Mouse (Mus musculus) bone marrow macrophage, adult 2 months (primary cell): ENCODE data around the gene Ints5. TPM values are rescaled to one million over a fixed set of nuclear protein-coding genes. Genes with fewer than 3 reads are reported as not detected.

Experiments used
- H3K27ac ChIP-seq: 2 replicates; pipeline ENCODE4 v1.5.1; 2012; ENCODE audit warnings: low read depth, low read length; ENCODE audit not compliant: insufficient read depth
- H3K4me1 ChIP-seq: 2 replicates; pipeline ENCODE4 v1.6.1; 2012; ENCODE audit warnings: low read length; ENCODE audit not compliant: control insufficient read depth, insufficient read depth
- H3K4me3 ChIP-seq: 2 replicates; pipeline ENCODE4 v1.5.1; 2012; ENCODE audit warnings: mild to moderate bottlenecking, low read length, moderate library complexity; ENCODE audit not compliant: insufficient read depth
- CTCF ChIP-seq: IDR thresholded peaks from 2 replicates; pipeline ENCODE4 v1.5.1; 2012; ENCODE audit warnings: low read depth, mild to moderate bottlenecking, low read length, moderate library complexity
- POLR2A ChIP-seq: IDR thresholded peaks from 2 replicates; pipeline ENCODE4 v1.6.1; 2012; ENCODE audit warnings: mild to moderate bottlenecking, low read depth, low read length, borderline replicate concordance
- polyA plus RNA-seq: library from polyadenylated mRNA; stranded (reverse); fragments of >200 nt; gene quantifications from 2 replicates; pipeline ENCODE4 v1.2.4, GENCODE M21; 2012; ENCODE audit not compliant: missing spikeins, insufficient read depth, insufficient read length

Ints5 gene
- polyA plus RNA-seq, 1 experiment, result 11.5 TPM

DNA sequence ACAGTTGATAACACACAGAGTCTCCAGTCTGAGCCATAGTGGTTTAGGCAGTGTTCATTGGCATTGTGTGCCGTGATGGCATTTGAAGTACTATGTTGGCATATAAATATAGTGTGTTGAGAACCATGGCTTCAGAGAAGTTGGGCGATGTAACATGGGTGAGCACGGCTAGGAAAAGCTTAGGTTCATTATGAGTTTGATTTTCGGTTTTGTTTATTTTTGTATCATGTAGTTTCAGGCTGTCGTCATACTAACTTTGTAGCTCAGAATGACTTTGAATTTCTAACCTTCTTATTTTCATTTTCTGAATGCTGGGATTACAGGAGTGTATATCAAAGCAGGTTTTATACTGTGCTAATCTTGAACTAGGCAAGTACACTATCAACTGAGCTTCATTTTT, 10.6 kb downstream of the Ints5 start:
- Histone ChIP-seq H3K4me3 (no peak overlapping the region), H3K27ac (no peak overlapping the region), H3K4me1 (peaks cover 5% of the 10 kb centered on the region)
- TF ChIP-seq POLR2A, result no peak
- TF ChIP-seq CTCF, result no peak

DNA sequence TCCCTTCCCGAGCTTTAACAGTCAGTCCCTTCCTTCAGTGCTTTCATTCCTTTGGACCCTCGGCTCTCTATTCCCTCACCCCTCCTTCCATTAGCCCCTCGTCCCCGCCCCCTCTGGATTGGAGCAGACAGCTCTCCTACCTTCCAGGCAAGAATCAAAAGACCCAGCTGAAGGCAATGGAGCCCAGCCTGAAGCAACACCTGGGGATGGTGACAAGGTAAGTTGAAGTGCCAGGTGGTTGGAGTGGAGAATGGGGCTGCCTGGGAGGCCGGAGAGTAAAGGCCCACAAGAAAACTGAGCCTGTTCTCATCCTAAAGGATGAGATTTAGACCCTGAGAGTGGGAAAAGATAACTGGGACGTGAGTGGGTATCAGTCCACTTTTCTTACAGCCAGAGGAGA, 15.7 kb downstream of the Ints5 start:
- Histone ChIP-seq H3K27ac (no peak overlapping the region), H3K4me1 (no peaks in the 10 kb centered on the region), H3K4me3 (no peak overlapping the region)
- TF ChIP-seq POLR2A, result no peak
- no peak for TF ChIP-seq CTCF

DNA sequence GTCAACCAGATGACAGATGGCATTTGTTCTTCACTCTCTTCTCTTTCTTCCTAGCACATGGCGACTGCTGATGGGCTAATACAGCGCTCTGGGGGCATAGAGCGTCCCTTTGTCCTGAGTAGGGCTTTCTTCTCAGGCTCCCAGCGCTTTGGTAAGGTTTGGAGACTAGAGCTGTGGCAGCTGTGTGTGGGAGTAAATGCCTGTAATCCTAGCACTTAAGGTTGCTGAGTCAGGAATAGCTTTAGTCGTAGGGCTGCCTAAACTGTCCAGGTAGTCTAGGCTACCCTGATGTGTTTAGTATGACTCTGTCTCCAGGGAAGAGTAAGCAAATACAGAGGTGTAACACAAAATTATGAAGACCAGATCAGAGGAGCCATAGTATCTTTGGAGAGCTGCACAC, 19.0 kb downstream of the Ints5 start:
- Histone ChIP-seq H3K27ac (no peak overlapping the region), H3K4me3 (no peak overlapping the region), H3K4me1 (no peaks in the 10 kb centered on the region)
- TF ChIP-seq CTCF (no peak), POLR2A (no peak)

DNA sequence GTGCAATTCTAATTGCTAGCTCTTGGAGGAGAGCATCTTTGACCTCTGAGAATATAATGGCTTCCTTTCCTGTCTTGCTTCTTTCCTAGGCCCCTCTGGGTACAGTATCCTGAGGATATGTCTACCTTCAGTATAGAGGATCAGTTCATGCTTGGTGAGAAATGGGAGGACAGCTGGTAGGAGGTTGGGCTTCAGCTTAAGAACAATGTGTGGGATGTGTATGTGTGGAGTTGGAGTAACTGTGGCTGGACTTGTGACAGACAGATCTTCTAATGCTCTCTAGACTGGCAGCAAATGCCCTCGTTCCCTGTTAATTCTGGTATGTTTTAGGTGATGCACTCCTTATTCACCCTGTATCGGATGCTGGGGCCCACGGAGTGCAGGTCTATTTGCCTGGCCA, 21.4 kb downstream of the Ints5 start:
- Histone ChIP-seq H3K4me3 (no peak overlapping the region), H3K4me1 (no peaks in the 10 kb centered on the region), H3K27ac (no peak overlapping the region)
- TF ChIP-seq POLR2A, result no peak
- TF ChIP-seq CTCF, result no peak

DNA sequence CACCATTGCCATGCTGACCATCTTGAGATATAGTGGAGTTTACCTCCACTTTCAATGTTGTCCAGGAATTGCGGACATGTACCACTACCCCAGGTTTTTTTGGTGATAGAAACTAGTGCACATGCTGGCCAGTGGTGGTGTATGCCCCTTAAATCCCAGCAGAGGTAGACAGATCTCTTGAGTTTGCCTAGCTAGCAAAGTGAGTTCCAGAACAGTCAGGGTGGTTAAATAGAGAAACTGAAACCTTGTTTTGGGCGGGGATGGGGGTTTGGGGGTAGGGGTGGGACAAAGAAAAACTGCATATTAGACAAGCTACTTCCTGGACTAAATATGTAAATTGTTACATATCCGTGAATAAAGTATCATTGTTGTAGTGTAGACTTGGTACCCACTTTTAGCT, 26.2 kb downstream of the Ints5 start:
- Histone ChIP-seq H3K27ac (no peak overlapping the region), H3K4me1 (peaks cover 15% of the 10 kb centered on the region), H3K4me3 (no peak overlapping the region)
- TF ChIP-seq POLR2A, result no peak

DNA sequence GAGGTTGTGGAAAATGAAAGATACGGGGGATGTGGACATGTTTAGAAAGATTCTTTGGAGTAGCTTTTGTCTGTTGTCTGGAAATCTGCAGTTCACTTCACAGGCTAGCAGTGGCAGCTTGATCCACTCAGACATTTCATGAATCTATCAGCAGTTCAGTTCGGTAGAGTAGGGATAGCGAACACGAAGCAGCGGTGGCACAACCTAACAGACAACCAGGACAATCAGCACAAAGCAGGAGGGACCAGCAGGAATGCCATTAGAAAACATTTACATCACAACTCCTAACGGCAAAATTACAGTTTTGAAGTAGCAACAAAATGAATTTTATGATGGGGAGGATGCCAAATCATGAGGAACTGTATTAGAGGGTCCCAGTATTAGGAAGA, 26.9 kb downstream of the Ints5 start:
- Histone ChIP-seq H3K4me1 (peaks cover 15% of the 10 kb centered on the region), H3K27ac (peak overlapping the region; percentile 66; the same call in 1 of the 2 replicates), H3K4me3 (peak overlapping the region; percentile 36; the same call in 1 of the 2 replicates)
- TF ChIP-seq POLR2A, result no peak

DNA sequence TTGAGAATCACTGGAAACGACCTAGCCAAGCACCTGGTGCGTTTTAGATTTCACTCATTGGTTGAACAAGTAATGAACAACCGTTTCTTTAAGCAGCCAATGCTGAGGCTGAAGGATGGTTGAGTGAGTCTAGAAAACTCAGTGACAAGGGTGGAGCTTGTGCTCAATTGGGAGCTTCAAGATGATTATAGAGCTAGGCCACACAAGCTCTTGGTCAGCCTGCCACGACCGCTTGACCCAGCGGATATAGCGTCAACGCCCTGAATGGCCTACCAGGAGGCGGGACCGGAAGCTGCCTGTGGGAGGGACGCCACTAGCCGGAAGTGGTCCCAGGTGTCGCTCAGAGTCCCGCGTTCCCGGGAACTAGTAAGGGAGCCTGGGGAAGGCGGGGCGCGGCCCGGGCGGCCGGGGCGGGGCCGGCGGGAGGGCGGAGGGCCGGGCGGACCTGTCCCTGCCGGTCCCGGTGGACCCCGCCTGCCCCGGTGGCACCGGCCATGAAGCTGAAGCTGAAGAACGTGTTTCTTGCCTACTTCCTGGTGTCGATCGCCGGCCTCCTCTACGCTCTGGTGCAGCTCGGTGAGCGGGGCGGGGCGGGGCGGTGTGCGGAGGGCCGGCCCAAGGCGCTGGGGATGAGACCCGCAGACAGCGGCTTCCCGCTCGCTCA, 27.4 kb downstream of the Ints5 start, which contains the start of gene B3gat3:
Gene B3gat3, plus strand, starts transcription at position 302 of the 664 bp plus-strand sequence.
- peak within 1 kb of the TSS; percentile 68 for H3K27ac ChIP-seq
- no peak for TF ChIP-seq POLR2A
- TF ChIP-seq CTCF, result no peak
- H3K4me1 ChIP-seq, result peaks cover 15% of the 10 kb centered on the region
- H3K4me3 ChIP-seq, result peak within 1 kb of the TSS; percentile 67

DNA sequence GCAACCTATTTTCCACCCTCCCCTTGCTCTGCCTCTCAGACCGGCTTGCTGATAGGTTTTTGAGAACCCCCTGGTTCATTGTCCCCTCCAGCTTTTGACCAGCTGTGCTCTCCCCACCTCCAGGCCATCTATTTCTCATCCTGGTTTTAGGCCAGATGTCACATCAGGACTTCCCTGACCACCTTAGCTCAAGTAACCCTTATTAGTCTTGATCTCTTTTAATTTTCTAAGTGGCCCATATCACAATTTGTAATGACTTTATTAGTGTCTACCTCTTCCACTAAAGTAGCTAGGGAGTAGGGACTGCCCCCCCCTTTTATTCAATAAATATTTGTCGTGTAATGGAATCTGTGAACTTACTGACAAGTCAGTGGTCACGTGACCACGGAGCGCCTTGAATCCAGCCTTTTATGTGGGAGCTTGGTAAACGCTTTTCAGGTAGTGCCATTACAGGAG, 28.1 kb downstream of the Ints5 start:
- TF ChIP-seq CTCF (no peak), POLR2A (no peak; the same call in 1 of the 2 replicates)
- H3K4me1 ChIP-seq, result peaks cover 15% of the 10 kb centered on the region
- H3K27ac ChIP-seq, result peak overlapping the region; percentile 68
- peak overlapping the region; percentile 67 for H3K4me3 ChIP-seq

DNA sequence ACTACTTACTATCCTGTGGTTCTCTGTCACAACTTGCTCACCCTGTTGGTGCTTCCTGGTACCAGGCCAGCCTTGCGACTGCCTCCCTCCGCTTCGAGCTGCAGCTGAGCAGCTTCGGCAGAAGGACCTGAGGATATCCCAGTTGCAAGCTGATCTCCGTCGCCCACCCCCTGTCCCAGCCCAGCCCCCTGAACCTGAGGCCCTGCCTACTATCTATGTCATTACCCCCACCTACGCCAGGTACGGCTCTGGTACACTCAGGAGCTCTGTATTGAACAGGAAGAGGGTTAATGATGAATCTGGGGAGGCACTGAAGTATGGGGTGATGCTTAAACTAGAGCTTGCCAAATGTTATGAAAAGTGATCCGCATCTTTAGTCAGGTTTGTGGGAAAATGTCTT, 28.9 kb downstream of the Ints5 start:
- TF ChIP-seq CTCF (no peak), POLR2A (no peak)
- Histone ChIP-seq H3K27ac (no peak overlapping the region), H3K4me3 (no peak overlapping the region), H3K4me1 (peaks cover 15% of the 10 kb centered on the region)

DNA sequence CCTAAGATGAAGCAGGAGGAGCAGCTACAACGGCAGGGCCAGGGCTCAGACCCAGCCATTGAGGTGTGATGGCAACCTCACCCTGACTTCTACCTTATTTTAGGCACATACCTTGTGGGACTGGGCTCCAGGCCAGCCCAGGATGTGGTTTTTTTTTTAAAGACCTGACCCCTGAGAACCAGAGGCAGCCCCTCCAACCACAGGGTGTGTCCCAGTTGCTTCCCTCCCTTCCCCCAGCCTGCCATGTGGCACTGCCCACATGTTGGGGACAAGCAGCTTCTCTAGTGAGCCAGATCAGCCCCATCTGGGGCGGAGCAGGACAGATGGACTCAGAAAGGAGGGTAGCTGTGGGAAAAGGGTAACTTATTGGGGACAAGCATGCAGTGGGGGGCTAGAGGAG, 34.0 kb downstream of the Ints5 start:
- Histone ChIP-seq H3K27ac (no peak overlapping the region), H3K4me1 (peaks cover 13% of the 10 kb centered on the region), H3K4me3 (no peak overlapping the region)
- TF ChIP-seq CTCF, result no peak
- TF ChIP-seq POLR2A, result no peak
